Mouse (Mus musculus) mouse embryonic stem cell (cell line): ENCODE measurements around the gene Spin2d.
"Not testable (repeated sequence)": the region's sequence is repeated elsewhere in the genome, so short reads cannot be mapped to it uniquely, and the experiment has no call there.

Experiments
- in situ Hi-C, 2 experiments: fragments of 300-500 bp; cut with MboI; formaldehyde crosslinking; loops; 1 replicate in 1 of 2; 3 replicates in 1 of 2; pipeline ENCODE4 v1.14.3; 2019 to 2020; ENCODE audit warnings: low sequenced_read_pairs in 2 of 2, low pct_unique_long_range_greater_than_20kb in 1 of 2, mixed read lengths in 1 of 2; ENCODE audit not compliant: unreplicated experiment in 1 of 2

Spin2d gene

DNA sequence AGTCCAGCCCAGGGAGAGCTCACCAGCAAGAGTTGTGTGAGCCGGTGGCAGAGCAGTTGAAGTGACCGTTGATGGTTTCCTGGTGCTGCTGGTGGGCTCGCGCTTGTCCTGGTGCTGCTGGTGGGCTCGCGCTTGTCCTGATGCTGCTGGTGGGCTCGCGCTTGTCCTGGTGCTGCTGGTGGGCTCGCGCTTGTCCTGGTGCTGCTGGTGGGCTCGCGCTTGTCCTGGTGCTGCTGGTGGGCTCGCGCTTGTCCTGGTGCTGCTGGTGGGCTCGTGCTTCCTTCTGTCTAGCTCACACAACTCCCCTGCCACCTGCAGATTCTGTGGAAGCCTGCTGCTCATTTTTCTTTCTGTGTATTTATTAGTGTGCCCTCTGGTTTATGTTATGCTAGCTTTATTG is at the start of gene Spin2d:
Gene Spin2d, minus strand, starts transcription at position 101 of the 400 bp plus-strand sequence.
- in situ Hi-C loops = not testable (repeated sequence)

DNA sequence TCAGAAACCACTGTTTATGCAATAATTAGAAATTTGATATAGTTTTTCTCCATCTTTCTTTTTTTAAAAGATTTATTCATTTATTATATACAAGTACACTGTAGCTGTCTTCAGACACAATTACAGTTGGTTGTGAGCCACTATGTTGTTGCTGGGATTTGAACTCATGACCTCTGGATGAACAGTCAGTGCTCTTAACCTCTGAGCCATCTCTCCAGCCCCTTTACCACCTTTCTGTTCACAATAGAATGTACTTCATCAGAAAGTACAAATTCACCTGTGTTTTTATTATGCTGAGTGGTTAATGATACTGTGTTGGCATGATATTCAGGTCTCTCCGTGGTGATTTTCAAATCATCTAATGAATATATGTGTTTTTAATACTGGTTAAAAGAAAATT is 48.6 kb upstream of the Spin2d start:
- in situ Hi-C loops = loop anchor here in 1 of 2 experiments (25.0 kb wide), 1 partner anchor 163 kb away; the partner anchor contains the start of gene Pnma3

DNA sequence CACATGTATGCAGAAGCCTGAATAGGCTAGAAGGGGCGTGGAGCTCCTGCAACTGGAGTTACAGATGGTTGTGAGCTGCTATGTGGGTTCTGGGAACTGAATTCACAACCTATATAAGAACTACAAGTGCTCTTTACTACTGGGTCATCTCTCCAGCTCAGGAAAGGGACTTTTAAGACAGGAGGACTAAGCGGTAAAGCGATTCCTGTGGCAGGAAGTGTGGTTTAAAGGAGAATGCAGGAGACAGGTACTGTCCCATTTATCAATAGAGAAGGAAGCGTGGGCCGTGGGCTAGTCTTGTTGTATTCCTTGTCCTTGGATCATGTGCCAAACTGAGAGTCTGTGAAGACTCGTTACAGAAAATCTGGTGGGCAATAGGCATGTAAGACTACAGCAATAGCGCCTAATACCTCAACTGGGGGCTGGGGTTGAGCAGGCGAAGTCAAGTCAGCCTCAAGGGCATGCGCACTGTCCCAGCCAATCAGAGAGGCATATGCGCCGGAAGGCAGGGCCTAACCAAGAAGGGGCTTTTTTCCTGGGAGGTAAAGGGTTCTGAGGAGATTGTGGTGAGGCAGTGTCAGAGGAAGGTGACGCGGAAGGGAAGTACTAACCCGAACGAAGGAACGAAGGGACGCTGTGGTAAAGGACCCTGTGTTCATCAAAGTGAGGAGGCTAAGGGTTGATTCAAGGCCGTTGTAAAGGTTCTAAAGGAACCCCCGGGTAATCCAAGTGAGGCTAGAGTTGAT is 37.2 kb upstream of the Spin2d start, which contains the start of gene Xlr4b:
Gene Xlr4b, plus strand, starts transcription at position 515 of the 746 bp plus-strand sequence.
- in situ Hi-C loops = not testable (repeated sequence)

DNA sequence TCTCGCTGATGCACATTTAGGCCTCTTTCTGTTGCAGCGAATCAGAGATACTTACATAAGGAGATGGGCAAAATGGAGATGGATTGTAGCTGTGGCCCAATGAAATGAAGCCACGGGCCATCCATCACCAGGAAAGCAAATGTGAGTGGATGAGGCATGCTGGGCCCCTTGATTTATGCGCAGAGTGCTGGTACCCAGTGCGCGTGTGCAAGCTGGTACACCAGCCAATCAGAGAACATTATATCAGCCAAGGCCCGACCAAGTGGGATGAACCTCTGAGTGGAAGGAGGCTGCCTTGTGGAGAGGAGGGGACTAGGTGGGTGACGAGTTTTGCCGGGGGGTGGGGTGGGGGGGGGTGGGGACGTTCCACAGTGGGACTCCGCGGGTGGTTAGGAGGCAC is 15.1 kb upstream of the Spin2d start, which contains the start of gene Xlr3b:
Gene Xlr3b, plus strand, starts transcription at position 274 of the 400 bp plus-strand sequence.
- in situ Hi-C loops = not testable (repeated sequence)

DNA sequence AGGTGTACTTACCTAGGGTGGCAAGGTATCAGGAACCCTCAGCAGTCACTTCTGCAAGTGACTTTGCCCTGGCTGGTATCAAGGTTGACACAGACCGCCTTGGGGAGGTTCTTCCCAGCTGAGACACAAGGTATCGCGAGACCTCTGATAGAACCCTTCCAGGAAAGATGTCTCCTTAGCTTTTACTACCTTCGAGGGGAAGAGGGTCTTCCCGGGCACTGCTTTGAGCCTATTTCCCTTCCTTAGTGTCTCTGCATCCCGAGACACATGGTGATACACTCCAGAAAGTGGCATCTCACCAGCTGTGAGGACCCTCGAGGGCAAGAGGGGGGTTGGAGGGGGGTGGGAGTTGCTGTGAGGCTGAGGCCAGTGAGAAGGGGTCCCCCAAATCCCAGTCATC is 27.4 kb downstream of the Spin2d start, which contains the start of gene DXBay18:
Gene DXBay18, minus strand, starts transcription at position 101 of the 400 bp plus-strand sequence.
- in situ Hi-C loops = not testable (repeated sequence)

DNA sequence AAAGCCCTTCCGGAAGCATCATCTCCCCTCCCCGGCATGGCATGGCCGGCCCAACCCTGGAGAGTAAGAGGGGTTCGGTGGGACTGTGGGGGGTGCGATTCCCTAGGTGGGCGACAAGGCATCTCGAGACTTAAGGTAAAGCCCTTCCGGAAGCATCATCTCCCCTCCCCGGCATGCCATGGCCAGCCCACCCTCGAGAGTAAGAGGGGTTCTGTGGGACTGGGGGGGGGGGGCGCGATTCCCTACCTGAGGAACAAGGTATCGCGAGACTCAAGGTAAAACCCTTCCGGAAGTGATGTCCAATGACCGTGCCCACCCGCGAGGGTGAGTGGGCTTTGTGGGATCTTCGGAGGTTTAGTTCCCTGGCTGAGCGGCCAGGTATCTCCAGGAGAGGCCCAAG is 28.3 kb downstream of the Spin2d start, which contains the start of gene Xlr5b:
Gene Xlr5b, plus strand, starts transcription at position 301 of the 400 bp plus-strand sequence.
- in situ Hi-C loops = not testable (repeated sequence)

DNA sequence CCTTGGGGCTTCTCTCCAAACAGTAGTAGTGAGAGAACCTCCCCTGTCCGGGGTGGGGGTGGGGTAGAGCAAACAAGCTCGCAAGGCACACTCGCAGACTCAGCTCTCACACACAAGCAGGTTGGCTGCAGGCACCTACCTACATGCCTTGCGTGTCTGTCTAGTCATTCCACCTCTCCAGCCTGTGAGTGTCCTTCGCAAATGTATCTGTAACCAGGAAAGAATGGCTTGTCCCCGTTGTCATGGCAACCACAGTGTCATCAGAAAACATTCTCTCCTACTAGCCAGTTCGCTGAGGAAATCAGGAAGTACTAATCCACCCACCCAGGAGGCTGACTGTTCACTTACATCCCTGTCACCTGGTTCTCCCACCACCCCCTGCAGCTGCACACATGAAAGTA is 33.6 kb downstream of the Spin2d start:
- in situ Hi-C loops = not testable (repeated sequence)
